Mouse (Mus musculus) thymus, postnatal 14 days (tissue): ENCODE measurements around the gene Jade2.

Source experiments
- DNase-seq: peaks from one replicate; pipeline ENCODE4 v3.0.0; 2021

The Jade2 gene

DNA sequence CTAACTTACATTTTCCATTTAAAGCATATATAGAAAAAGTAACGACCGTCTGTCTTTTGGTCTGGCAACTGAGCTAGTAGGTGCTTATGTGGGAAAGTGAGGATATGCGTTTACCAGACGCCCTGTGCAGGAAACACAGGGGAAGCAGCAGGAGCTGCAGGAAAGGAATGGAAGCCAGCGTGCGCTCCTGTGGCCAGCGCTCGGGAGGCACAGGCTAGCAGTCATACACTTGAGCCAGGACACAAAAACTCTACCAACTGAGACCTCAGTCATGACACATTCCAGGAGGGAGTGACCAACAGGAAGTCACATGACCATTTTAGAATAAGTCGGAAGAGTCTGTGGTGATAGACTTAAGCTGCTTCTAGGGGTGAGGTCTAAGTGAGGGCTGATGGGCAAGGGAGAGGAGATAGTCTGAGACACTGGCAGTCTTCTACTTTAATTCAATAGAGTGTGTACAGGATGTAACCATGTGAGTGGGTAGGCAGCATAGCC, 76.6 kb downstream of the Jade2 start:
- DNase-seq, result no peak

DNA sequence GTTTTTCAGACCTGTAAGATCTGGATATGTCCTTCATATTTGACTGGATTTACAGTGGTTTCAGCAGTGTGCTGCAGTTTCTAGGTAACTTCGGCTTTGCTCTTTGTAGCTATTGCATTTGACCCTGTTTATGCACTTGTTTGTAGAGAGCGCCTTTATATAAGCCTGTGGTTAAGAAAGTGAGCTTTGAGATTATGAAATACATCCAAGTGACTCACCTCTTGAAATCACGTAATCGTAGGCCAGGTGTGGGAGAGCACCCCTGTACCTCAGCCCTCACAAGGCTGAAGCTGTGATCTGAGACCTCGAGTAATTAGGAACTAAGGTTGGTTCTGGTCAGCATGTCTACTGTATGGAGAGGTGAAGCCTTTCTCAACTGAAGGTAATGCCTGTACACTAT, 80.0 kb downstream of the Jade2 start:
- no peak for DNase-seq

DNA sequence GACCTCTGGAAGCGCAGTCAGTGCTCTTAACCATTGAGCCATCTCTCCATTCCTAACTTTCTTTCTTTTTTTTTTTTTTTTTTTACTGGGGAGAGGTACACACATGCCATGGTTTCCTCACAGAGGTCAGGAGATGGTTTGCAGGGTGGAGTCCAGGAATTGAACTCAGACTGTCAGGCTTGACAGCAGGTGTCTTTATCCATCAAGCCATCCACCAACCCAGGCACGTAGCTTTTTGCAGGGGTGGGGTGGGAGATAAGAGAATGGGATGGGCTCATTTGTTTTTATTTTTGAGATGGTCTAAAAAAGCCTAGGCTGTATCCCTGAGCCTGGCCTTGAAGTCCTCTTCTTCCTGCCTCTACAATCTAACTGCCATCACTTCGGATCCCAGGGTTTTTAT, 81.9 kb downstream of the Jade2 start:
- no peak for DNase-seq

DNA sequence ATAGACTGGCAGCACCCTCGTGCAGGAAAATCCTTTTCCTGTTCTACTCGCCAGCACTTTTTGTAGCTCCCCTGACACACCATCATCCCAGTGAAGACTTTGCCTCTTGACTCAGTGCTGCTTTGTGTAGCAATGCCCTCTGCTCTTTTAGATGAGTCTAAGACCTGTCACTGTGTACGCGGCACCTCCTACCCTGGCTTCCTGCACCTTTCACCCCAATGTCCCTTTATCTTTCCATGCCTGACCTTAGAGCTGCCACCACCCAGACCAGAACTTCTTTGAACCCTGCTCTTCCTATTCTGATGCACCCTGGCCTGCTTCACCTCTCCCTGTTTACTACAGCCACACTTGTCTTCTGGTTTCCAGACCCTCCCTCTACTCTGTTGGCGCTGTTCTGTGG, 89.2 kb downstream of the Jade2 start:
- DNase-seq, result no peak

DNA sequence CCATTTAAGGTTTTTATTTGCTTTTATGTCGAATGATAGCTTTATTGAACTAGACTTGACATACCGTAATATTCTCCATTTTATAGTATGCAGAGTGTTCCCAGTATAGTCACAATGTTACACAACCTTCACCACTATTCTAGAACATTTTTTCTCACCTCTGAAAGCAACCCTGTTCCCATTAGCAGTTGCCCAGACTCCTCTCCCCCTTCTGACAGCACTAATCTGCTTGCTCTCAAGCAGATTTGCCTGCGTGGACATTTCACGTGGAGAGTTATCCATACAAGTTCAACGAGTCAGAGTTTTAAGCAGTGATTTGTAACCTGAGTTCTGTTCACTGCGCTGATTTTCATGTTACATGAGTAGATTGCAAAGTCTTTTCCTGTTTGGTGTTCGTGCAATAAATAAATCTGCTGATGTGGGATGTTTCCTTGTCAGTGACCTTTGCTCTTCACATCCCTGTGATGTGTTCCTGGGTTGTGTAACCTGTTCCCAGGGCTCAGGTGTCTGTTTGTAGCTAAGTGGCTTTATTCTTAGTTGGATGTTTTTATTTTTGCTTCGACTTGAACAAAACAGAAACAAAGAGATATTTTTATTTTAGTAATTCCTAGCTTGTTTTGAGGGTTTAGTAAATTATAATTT, 89.8 kb downstream of the Jade2 start:
- DNase-seq, result no peak

DNA sequence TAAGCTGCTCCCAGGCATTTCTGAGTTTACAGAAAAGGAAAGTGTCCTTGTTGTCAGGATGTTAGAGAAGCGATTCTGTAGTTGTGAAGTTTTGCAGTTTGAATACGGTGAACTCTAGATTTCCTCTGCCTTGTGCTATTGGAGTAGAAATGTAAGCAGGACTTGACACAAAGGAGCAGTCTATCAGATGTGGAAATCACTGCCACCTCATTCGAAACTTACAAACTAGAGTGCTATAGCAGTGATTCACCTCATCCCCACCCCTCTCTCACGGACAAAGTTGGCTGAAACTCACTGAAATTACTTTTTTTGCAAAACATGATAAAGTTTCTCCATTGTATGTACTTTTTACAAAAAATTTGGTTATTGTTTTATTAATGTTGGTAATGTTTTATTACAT, 92.6 kb downstream of the Jade2 start:
- no peak for DNase-seq

DNA sequence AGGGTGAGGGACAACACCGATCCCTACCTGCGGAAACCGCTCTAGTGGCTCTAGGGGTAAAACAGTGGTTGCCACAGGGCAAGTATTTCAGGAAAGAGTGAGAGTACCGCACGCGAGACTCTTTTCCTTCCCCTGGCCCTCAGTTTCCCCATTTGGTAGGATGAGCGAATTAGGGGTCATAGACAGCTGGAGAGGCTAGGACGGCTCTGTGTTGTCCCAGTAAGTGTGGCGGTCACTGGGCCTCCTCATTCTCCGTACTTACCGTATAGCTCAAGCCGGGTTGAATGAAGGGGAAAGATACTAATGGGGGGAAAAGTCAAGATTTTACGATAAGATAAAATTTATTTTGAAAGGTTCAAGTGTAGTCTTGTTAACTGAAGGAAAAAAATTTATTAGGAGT, 93.5 kb downstream of the Jade2 start:
- DNase-seq, result no peak
